Mouse (Mus musculus) heart, postnatal 25 days (tissue): ENCODE measurements at regions not wholly inside any gene's neighbourhood (a gene's known extent, or its start where the extent isn't known, plus 50 kb on each side); places are given as distances from the start of the nearest gene placed in this dataset.

Experiments
- DNase-seq: peaks from one replicate; pipeline ENCODE4 v3.0.0; 2022; ENCODE audit warnings: low spot score
- intact Hi-C: fragments of 180-260 bp; cut with DNase I; formaldehyde crosslinking; loops from one replicate; pipeline ENCODE4 v1.15.1; 2025

- DNase-seq, result no peak
- intact Hi-C loops, result no loop called here
These were observed 495.4 kb upstream of the Mon1b start for GRCm38 (mm10) chr8:113140021-113140420.

- no peak for DNase-seq
- intact Hi-C loops, result no loop called here
These were observed 494.3 kb upstream of the Mon1b start for GRCm38 (mm10) chr8:113141131-113141530.

GRCm38 (mm10) chr8:113176591-113176990 is 458.8 kb upstream of the Mon1b start:
- intact Hi-C loops, result no loop called here
- no peak for DNase-seq

- intact Hi-C loops, result no loop called here
These were observed 452.2 kb upstream of the Mon1b start for GRCm38 (mm10) chr8:113183186-113183585.

GRCm38 (mm10) chr8:113190537-113190936 is 444.9 kb upstream of the Mon1b start:
- intact Hi-C loops, result no loop called here
- DNase-seq, result no peak

More at GRCm38 (mm10) chr8:113183186-113183585, 452.2 kb upstream of the Mon1b start:
- no peak for DNase-seq

GRCm38 (mm10) chr8:113191537-113191936 is 443.9 kb upstream of the Mon1b start:
- DNase-seq, result no peak
- intact Hi-C loops, result no loop called here
